Mouse (Mus musculus) 416B (cell line): ENCODE measurements around the gene Btnl4.

ENCODE experiments used
- DNase-seq: peaks from one replicate; pipeline ENCODE4 v3.0.0; 2011; ENCODE audit warnings: low read depth

The Btnl4 gene

GRCm38 (mm10) chr17:34437606-34438005 is 39.5 kb downstream of the Btnl4 start:
- peak; percentile 25 for DNase-seq

- peak; percentile 36 for DNase-seq
These were observed 40.0 kb downstream of the Btnl4 start for GRCm38 (mm10) chr17:34437120-34437519.

- DNase-seq = no peak
These were observed 49.5 kb downstream of the Btnl4 start for GRCm38 (mm10) chr17:34427597-34427996.

DNA sequence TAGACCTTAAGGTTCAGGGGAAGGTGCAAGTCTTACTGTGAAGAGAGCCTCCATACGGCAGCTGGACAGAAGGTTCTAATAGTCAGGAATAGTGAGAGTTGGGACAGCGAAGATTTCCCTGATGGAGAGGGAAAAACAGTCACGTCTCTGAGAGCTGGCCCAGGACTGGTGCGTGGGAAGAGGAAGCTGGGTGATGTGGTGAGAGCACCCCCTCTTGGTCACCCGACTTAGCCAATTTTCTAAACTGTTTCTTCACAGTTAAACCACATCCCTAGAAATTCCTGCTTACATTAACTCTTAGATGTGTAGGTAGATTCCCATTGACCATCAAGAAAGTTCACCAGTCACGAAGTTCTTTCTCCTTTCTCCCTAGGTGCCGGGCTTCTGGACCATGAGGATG is 57.1 kb downstream of the Btnl4 start:
- DNase-seq = peak; percentile 11
